Mouse (Mus musculus) limb, embryonic 13.5 days (tissue): ENCODE measurements at regions not wholly inside any gene's neighbourhood (a gene's known extent, or its start where the extent isn't known, plus 50 kb on each side); places are given as distances from the start of the nearest gene placed in this dataset.

Source experiments
- ATAC-seq: fragments of 200-750 bp; cut with Nextera tagmentation; 2 replicates; pipeline ENCODE4 v1.8.0; 2017; ENCODE audit warnings: low read depth, moderate number of reproducible peaks, moderate TSS enrichment; ENCODE audit not compliant: low FRiP score
- H3K27ac ChIP-seq: fragments of 300-500 bp; sonication (generic); 2 replicates; pipeline ENCODE4 v1.5.1; 2015; ENCODE audit warnings: inconsistent platforms, mild to moderate bottlenecking, moderate library complexity
- H3K27me3 ChIP-seq: fragments of 300-500 bp; sonication (generic); 2 replicates; pipeline ENCODE4 v1.6.1; 2015; ENCODE audit warnings: mild to moderate bottlenecking, inconsistent platforms
- H3K36me3 ChIP-seq: fragments of 300-500 bp; sonication (generic); 2 replicates; pipeline ENCODE4 v1.6.1; 2015; ENCODE audit warnings: inconsistent platforms, mild to moderate bottlenecking, moderate library complexity
- H3K4me1 ChIP-seq: fragments of 300-500 bp; sonication (generic); 2 replicates; pipeline ENCODE4 v1.6.1; 2015; ENCODE audit warnings: inconsistent platforms
- H3K4me2 ChIP-seq: fragments of 300-500 bp; sonication (generic); replicated peaks from 2 replicates; pipeline ENCODE4 v1.6.1; 2015; ENCODE audit warnings: inconsistent platforms, mild to moderate bottlenecking, moderate library complexity
- H3K4me3 ChIP-seq: fragments of 300-500 bp; sonication (generic); 2 replicates; pipeline ENCODE4 v1.5.1; 2015; ENCODE audit warnings: moderate library complexity, mild to moderate bottlenecking, inconsistent platforms
- H3K9ac ChIP-seq: fragments of 300-500 bp; sonication (generic); 2 replicates; pipeline ENCODE4 v1.6.1; 2015; ENCODE audit warnings: mild to moderate bottlenecking, inconsistent platforms
- H3K9me3 ChIP-seq: fragments of 300-500 bp; sonication (generic); 2 replicates; pipeline ENCODE4 v1.6.1; 2016; ENCODE audit warnings: inconsistent platforms
- WGBS: fragments of 180-500 bp; shearing (Covaris S2); methylation state at CpG from one replicate; pipeline ENCODE4 v1.1.7; 2015; 5-methylcytosine and 5-hydroxymethylcytosine counted together

- H3K27me3 ChIP-seq, result peaks cover 2% of the 10 kb centered on the region; the same call in 1 of the 2 replicates
- ATAC-seq, result no peak
- H3K4me1 ChIP-seq, result peaks cover 34% of the 10 kb centered on the region
- no peaks in the 10 kb centered on the region for H3K9me3 ChIP-seq
- no peak overlapping the region for H3K9ac ChIP-seq
- no peak overlapping the region for H3K27ac ChIP-seq
- H3K4me3 ChIP-seq, result no peak overlapping the region
- H3K4me2 ChIP-seq, result no peak overlapping the region
- 50% methylated on average over 6 of the region's 6 CpGs for WGBS
- no peaks in the 10 kb centered on the region for H3K36me3 ChIP-seq
These were observed 124.0 kb upstream of the Cdkn3 start for GRCm38 (mm10) chr14:46636364-46636763.

GRCm38 (mm10) chr14:46635322-46635721 lies 125.0 kb upstream of the Cdkn3 start:
- 80% methylated on average over 3 of the region's 3 CpGs for whole genome bisulfite sequencing
- no peak overlapping the region for H3K27ac ChIP-seq
- H3K4me2 ChIP-seq, result no peak overlapping the region
- peaks cover 2% of the 10 kb centered on the region; the same call in 1 of the 2 replicates for H3K27me3 ChIP-seq
- H3K9me3 ChIP-seq, result no peaks in the 10 kb centered on the region
- no peak overlapping the region for H3K4me3 ChIP-seq
- peaks cover 28% of the 10 kb centered on the region for H3K4me1 ChIP-seq
- H3K36me3 ChIP-seq, result no peaks in the 10 kb centered on the region
- H3K9ac ChIP-seq, result no peak overlapping the region
- ATAC-seq, result no peak

- Histone ChIP-seq H3K9me3 (no peaks in the 10 kb centered on the region), H3K4me2 (peak overlapping the region; percentile 14; the same call in 1 of the 2 replicates), H3K36me3 (no peaks in the 10 kb centered on the region), H3K27ac (no peak overlapping the region), H3K4me1 (peaks cover 28% of the 10 kb centered on the region), H3K27me3 (peaks cover 2% of the 10 kb centered on the region; the same call in 1 of the 2 replicates), H3K9ac (no peak overlapping the region), H3K4me3 (no peak overlapping the region)
- peak; percentile 66; the same call in 1 of the 2 replicates for ATAC-seq
- WGBS, result 37% methylated on average over 12 of the region's 12 CpGs
These were observed 125.6 kb upstream of the Cdkn3 start for GRCm38 (mm10) chr14:46634656-46635244.

- H3K4me1 ChIP-seq, result peaks cover 28% of the 10 kb centered on the region
- no peak overlapping the region for H3K9ac ChIP-seq
- H3K27ac ChIP-seq, result no peak overlapping the region
- ATAC-seq, result no peak
- H3K4me3 ChIP-seq, result no peak overlapping the region
- H3K27me3 ChIP-seq, result peaks cover 2% of the 10 kb centered on the region; the same call in 1 of the 2 replicates
- H3K4me2 ChIP-seq, result no peak overlapping the region
- WGBS, result 78% methylated on average over 10 of the region's 10 CpGs
- H3K36me3 ChIP-seq, result no peaks in the 10 kb centered on the region
- H3K9me3 ChIP-seq, result no peaks in the 10 kb centered on the region
These were observed 126.1 kb upstream of the Cdkn3 start for GRCm38 (mm10) chr14:46634251-46634650.

- no peak for ATAC-seq
- 94% methylated on average over 5 of the region's 5 CpGs for WGBS
These were observed 132.7 kb upstream of the Cdkn3 start for GRCm38 (mm10) chr14:46627690-46628089.

GRCm38 (mm10) chr14:46625760-46626159 lies 134.6 kb upstream of the Cdkn3 start:
- Histone ChIP-seq H3K9ac (no peak overlapping the region), H3K36me3 (no peaks in the 10 kb centered on the region), H3K9me3 (no peaks in the 10 kb centered on the region), H3K4me3 (no peak overlapping the region), H3K27ac (no peak overlapping the region), H3K27me3 (no peaks in the 10 kb centered on the region), H3K4me2 (no peak overlapping the region), H3K4me1 (peaks cover 19% of the 10 kb centered on the region)
- ATAC-seq, result peak; percentile 83
- 43% methylated on average over 7 of the region's 7 CpGs for WGBS

More at GRCm38 (mm10) chr14:46627690-46628089, 132.7 kb upstream of the Cdkn3 start:
- H3K36me3 ChIP-seq, result no peaks in the 10 kb centered on the region
- no peaks in the 10 kb centered on the region for H3K27me3 ChIP-seq
- H3K27ac ChIP-seq, result no peak overlapping the region
- no peak overlapping the region for H3K4me3 ChIP-seq
- H3K4me2 ChIP-seq, result no peak overlapping the region
- no peaks in the 10 kb centered on the region for H3K9me3 ChIP-seq
- peaks cover 19% of the 10 kb centered on the region for H3K4me1 ChIP-seq
- H3K9ac ChIP-seq, result no peak overlapping the region

- Histone ChIP-seq H3K4me3 (no peak overlapping the region), H3K36me3 (no peaks in the 10 kb centered on the region), H3K27ac (no peak overlapping the region), H3K27me3 (no peaks in the 10 kb centered on the region), H3K4me1 (peaks cover 19% of the 10 kb centered on the region), H3K4me2 (no peak overlapping the region), H3K9me3 (no peaks in the 10 kb centered on the region), H3K9ac (no peak overlapping the region)
- ATAC-seq, result no peak
- 41% methylated on average over 2 of the region's 2 CpGs for WGBS
These were observed 136.7 kb upstream of the Cdkn3 start for GRCm38 (mm10) chr14:46623645-46624044.

GRCm38 (mm10) chr14:46616030-46616429 lies 144.3 kb upstream of the Cdkn3 start:
- no peak overlapping the region for H3K4me3 ChIP-seq
- H3K27ac ChIP-seq, result no peak overlapping the region
- peaks cover 4% of the 10 kb centered on the region; the same call in 1 of the 2 replicates for H3K27me3 ChIP-seq
- H3K9ac ChIP-seq, result no peak overlapping the region
- peaks cover 17% of the 10 kb centered on the region for H3K4me1 ChIP-seq
- WGBS, result 88% methylated on average over 9 of the region's 9 CpGs
- peaks cover 4% of the 10 kb centered on the region; the same call in 1 of the 2 replicates for H3K9me3 ChIP-seq
- no peak overlapping the region for H3K4me2 ChIP-seq
- no peaks in the 10 kb centered on the region for H3K36me3 ChIP-seq
- ATAC-seq, result no peak

GRCm38 (mm10) chr14:46614936-46615335 lies 145.4 kb upstream of the Cdkn3 start:
- Histone ChIP-seq H3K9me3 (peaks cover 4% of the 10 kb centered on the region; the same call in 1 of the 2 replicates), H3K4me1 (peaks cover 27% of the 10 kb centered on the region), H3K9ac (no peak overlapping the region), H3K27ac (no peak overlapping the region), H3K4me2 (no peak overlapping the region), H3K27me3 (peaks cover 4% of the 10 kb centered on the region; the same call in 1 of the 2 replicates), H3K36me3 (no peaks in the 10 kb centered on the region), H3K4me3 (no peak overlapping the region)
- ATAC-seq, result no peak
- WGBS, result 73% methylated on average over 4 of the region's 4 CpGs

GRCm38 (mm10) chr14:46613748-46614147 lies 146.6 kb upstream of the Cdkn3 start:
- no peak for ATAC-seq

GRCm38 (mm10) chr14:46613211-46613610 lies 147.1 kb upstream of the Cdkn3 start:
- Histone ChIP-seq H3K27ac (no peak overlapping the region), H3K4me2 (no peak overlapping the region), H3K27me3 (peaks cover 7% of the 10 kb centered on the region), H3K9ac (no peak overlapping the region), H3K4me1 (peaks cover 30% of the 10 kb centered on the region), H3K4me3 (no peak overlapping the region), H3K36me3 (no peaks in the 10 kb centered on the region), H3K9me3 (peaks cover 3% of the 10 kb centered on the region; the same call in 1 of the 2 replicates)
- ATAC-seq, result no peak
- WGBS, result 58% methylated on average over 8 of the region's 8 CpGs

More at GRCm38 (mm10) chr14:46613748-46614147, 146.6 kb upstream of the Cdkn3 start:
- Histone ChIP-seq H3K4me2 (no peak overlapping the region), H3K27ac (no peak overlapping the region), H3K9me3 (peaks cover 4% of the 10 kb centered on the region; the same call in 1 of the 2 replicates), H3K4me3 (no peak overlapping the region), H3K9ac (no peak overlapping the region), H3K36me3 (no peaks in the 10 kb centered on the region), H3K27me3 (peaks cover 4% of the 10 kb centered on the region; the same call in 1 of the 2 replicates), H3K4me1 (peaks cover 30% of the 10 kb centered on the region)
- WGBS, result 45% methylated on average over 4 of the region's 4 CpGs

- Histone ChIP-seq H3K4me3 (no peak overlapping the region), H3K36me3 (no peaks in the 10 kb centered on the region), H3K9me3 (no peaks in the 10 kb centered on the region), H3K27me3 (peaks cover 10% of the 10 kb centered on the region), H3K27ac (no peak overlapping the region), H3K4me2 (no peak overlapping the region), H3K4me1 (peaks cover 30% of the 10 kb centered on the region), H3K9ac (no peak overlapping the region)
- no peak for ATAC-seq
- 51% methylated on average over 9 of the region's 9 CpGs for WGBS
These were observed 147.8 kb upstream of the Cdkn3 start for GRCm38 (mm10) chr14:46612584-46612983.

GRCm38 (mm10) chr14:46610926-46611325 lies 149.4 kb upstream of the Cdkn3 start:
- H3K36me3 ChIP-seq, result no peaks in the 10 kb centered on the region
- H3K9me3 ChIP-seq, result no peaks in the 10 kb centered on the region
- H3K4me3 ChIP-seq, result no peak overlapping the region
- no peak overlapping the region for H3K9ac ChIP-seq
- no peak overlapping the region for H3K27ac ChIP-seq
- ATAC-seq, result no peak
- H3K4me1 ChIP-seq, result peaks cover 36% of the 10 kb centered on the region
- no peak overlapping the region for H3K4me2 ChIP-seq
- WGBS, result 53% methylated on average over 5 of the region's 5 CpGs
- H3K27me3 ChIP-seq, result peaks cover 16% of the 10 kb centered on the region
